Mouse (Mus musculus) small intestine, adult 2 months (tissue): Measurements from ENCODE around the gene Map7. TPM values are rescaled to one million over a fixed set of nuclear protein-coding genes. Genes with fewer than 3 reads are reported as not detected.

ENCODE experiments used
- H3K27ac ChIP-seq: fragments of 200-500 bp; 2 replicates; pipeline ENCODE4 v1.5.1; 2012; ENCODE audit warnings: low read depth, low read length, control low read depth, inconsistent platforms; ENCODE audit not compliant: insufficient read depth
- H3K27me3 ChIP-seq: fragments of 200-500 bp; 2 replicates; pipeline ENCODE4 v1.6.1; 2012; ENCODE audit warnings: mild to moderate bottlenecking, moderate library complexity, low read length, inconsistent platforms; ENCODE audit not compliant: control insufficient read depth, insufficient read depth
- H3K36me3 ChIP-seq: fragments of 200-500 bp; 2 replicates; pipeline ENCODE4 v1.6.1; 2012; ENCODE audit warnings: mild to moderate bottlenecking, low read length, control low read depth, inconsistent platforms; ENCODE audit not compliant: control insufficient read depth, insufficient read depth
- H3K4me1 ChIP-seq: fragments of 200-500 bp; 2 replicates; pipeline ENCODE4 v1.6.1; 2012; ENCODE audit warnings: low read length, inconsistent platforms, mixed read lengths; ENCODE audit not compliant: control insufficient read depth, insufficient read depth, insufficient read length
- H3K4me3 ChIP-seq: fragments of 200-500 bp; 2 replicates; pipeline ENCODE4 v1.5.1; 2012; ENCODE audit warnings: low read depth, mild to moderate bottlenecking, control low read depth, inconsistent platforms, low read length, moderate library complexity
- CTCF ChIP-seq: fragments of 200-500 bp; IDR thresholded peaks from 2 replicates; pipeline ENCODE4 v1.5.1; 2012; ENCODE audit warnings: low read depth, mild to moderate bottlenecking, control low read depth, inconsistent platforms, low read length, moderate library complexity, mixed read lengths; ENCODE audit not compliant: insufficient replicate concordance, insufficient read length; ENCODE audit errors: extremely low read depth
- POLR2A ChIP-seq: fragments of 200-500 bp; IDR thresholded peaks from 2 replicates; pipeline ENCODE4 v1.6.1; 2012; ENCODE audit warnings: low read depth, mild to moderate bottlenecking, control low read depth, inconsistent platforms, low read length, moderate library complexity
- WGBS: fragments of 180-500 bp; shearing (Covaris S2); methylation state at CpG from one replicate; pipeline ENCODE4 v1.1.7; 2018; 5-methylcytosine and 5-hydroxymethylcytosine counted together
- polyA plus RNA-seq: library from polyadenylated mRNA; depleted of rRNA; stranded (reverse); fragments of >200 nt; gene quantifications from 2 replicates; pipeline ENCODE4 v1.2.3, GENCODE M21; 2012; rRNA removed

Map7 gene
- polyA plus RNA-seq, 1 experiment, result 40.8 TPM

- WGBS, result 68% methylated on average over 5 of the region's 5 CpGs
These were observed 169.2 kb downstream of the Map7 start for GRCm38 (mm10) chr10:20317466-20317865.

GRCm38 (mm10) chr10:20326226-20326625, 178.0 kb downstream of the Map7 start:
- Histone ChIP-seq H3K4me1 (no peaks in the 10 kb centered on the region), H3K27me3 (no peaks in the 10 kb centered on the region), H3K27ac (no peak overlapping the region), H3K36me3 (peaks cover 44% of the 10 kb centered on the region), H3K4me3 (no peak overlapping the region)
- TF ChIP-seq CTCF, result no peak
- TF ChIP-seq POLR2A, result no peak

More at GRCm38 (mm10) chr10:20317466-20317865, 169.2 kb downstream of the Map7 start:
- Histone ChIP-seq H3K27ac (no peak overlapping the region), H3K4me1 (peaks cover 6% of the 10 kb centered on the region; the same call in 1 of the 2 replicates), H3K4me3 (no peak overlapping the region), H3K27me3 (no peaks in the 10 kb centered on the region), H3K36me3 (peaks cover 16% of the 10 kb centered on the region)
- TF ChIP-seq CTCF, result no peak
- no peak for TF ChIP-seq POLR2A

Other genes with a start within 250 kb of the Map7 start
- gene Pex7, start 240.8 kb upstream of the Map7 start, polyA plus RNA-seq, result 10.3 and 26.1 TPM in 2 replicates
- gene Map3k5, start 214.0 kb upstream of the Map7 start, polyA plus RNA-seq, result 1.6 and 2.2 TPM in 2 replicates
- gene Bclaf1, start 164.0 kb downstream of the Map7 start, polyA plus RNA-seq, result 1.6 and 4.1 TPM in 2 replicates
- gene Mtfr2, start 199.3 kb downstream of the Map7 start, polyA plus RNA-seq, result 0.52 and 0.68 TPM in 2 replicates